Mouse (Mus musculus): Measurements from ENCODE around the gene A830031A19Rik.

Gene A830031A19Rik

GRCm38 (mm10) chr11:24077795-24078705 lies 3.2 kb upstream of the A830031A19Rik start, which contains the start of gene Bcl11a:
Bcl11a (plus strand) TSS chr11:24078056.
- intact Hi-C loops (cut with DNase I), result loop anchor here (5.0 kb wide), 1 partner anchor 306 kb away; the partner anchor contains the start of gene Rel

- intact Hi-C loops (cut with DNase I), result loop anchor here (5.0 kb wide), 1 partner anchor 305 kb away; the partner anchor contains the start of gene Rel
Observed at GRCm38 (mm10) chr11:24076821-24077730, 2.2 kb upstream of the A830031A19Rik start.

- intact Hi-C loops (cut with DNase I), result loop anchor here (5.0 kb wide), 1 partner anchor 304 kb away; the partner anchor contains the start of gene Rel
Observed at GRCm38 (mm10) chr11:24076127-24076650, 1.3 kb upstream of the A830031A19Rik start.

GRCm38 (mm10) chr11:24075486-24076126 lies 752 bp upstream of the A830031A19Rik start:
- intact Hi-C loops (cut with DNase I), result loop anchor here (5.0 kb wide), 1 partner anchor 303 kb away; the partner anchor contains the start of gene Rel

- intact Hi-C loops (cut with DNase I), result no loop called here
Observed at GRCm38 (mm10) chr11:24074021-24074591, 748 bp downstream of the A830031A19Rik start.

- intact Hi-C loops (cut with DNase I), result no loop called here
Observed at GRCm38 (mm10) chr11:24065313-24065712, 9.5 kb downstream of the A830031A19Rik start.

- intact Hi-C loops (cut with DNase I), result no loop called here
Observed at GRCm38 (mm10) chr11:24064221-24064620, 10.6 kb downstream of the A830031A19Rik start.

- intact Hi-C loops (cut with DNase I), result no loop called here
Observed at GRCm38 (mm10) chr11:24062495-24063096, 12.3 kb downstream of the A830031A19Rik start.

GRCm38 (mm10) chr11:24061819-24062218 lies 13.0 kb downstream of the A830031A19Rik start:
- intact Hi-C loops (cut with DNase I), result no loop called here

- intact Hi-C loops (cut with DNase I), result no loop called here
Observed at GRCm38 (mm10) chr11:24060428-24060827, 14.4 kb downstream of the A830031A19Rik start.

- intact Hi-C loops (cut with DNase I), result no loop called here
Observed at GRCm38 (mm10) chr11:24059137-24059536, 15.7 kb downstream of the A830031A19Rik start.

- intact Hi-C loops (cut with DNase I), result no loop called here
Observed at GRCm38 (mm10) chr11:24052882-24053281, 22.0 kb downstream of the A830031A19Rik start.

- intact Hi-C loops (cut with DNase I), result no loop called here
Observed at GRCm38 (mm10) chr11:24050032-24050757, 24.7 kb downstream of the A830031A19Rik start.

- intact Hi-C loops (cut with DNase I), result loop anchor here (5.0 to 10.0 kb wide), 2 partner anchors 1255 to 1813 kb away; no protein-coding TSS in a partner anchor
Observed at GRCm38 (mm10) chr11:24049226-24050031, 25.4 kb downstream of the A830031A19Rik start.

- intact Hi-C loops (cut with DNase I), result loop anchor here (10.0 kb wide), 1 partner anchor 1261 kb away; no protein-coding TSS in a partner anchor
Observed at GRCm38 (mm10) chr11:24044025-24044424, 30.8 kb downstream of the A830031A19Rik start.

GRCm38 (mm10) chr11:24020760-24021159 lies 54.1 kb downstream of the A830031A19Rik start:
- intact Hi-C loops (cut with DNase I), result no loop called here

GRCm38 (mm10) chr11:24018783-24019182 lies 56.1 kb downstream of the A830031A19Rik start:
- intact Hi-C loops (cut with DNase I), result no loop called here

GRCm38 (mm10) chr11:24016647-24017179 lies 58.1 kb downstream of the A830031A19Rik start:
- intact Hi-C loops (cut with DNase I), result no loop called here

Data from adrenal gland (tissue).